In genomic region chr5:99838236-99838775, GRCm38 (mm10) we compare ENCODE assay signal across 23 mouse cellular contexts.
"Had no signal": no experiment of that assay in that cellular context is flagged by ENCODE, and none has a peak within 500 bp of the region (broad histone marks: within the 10 kb centered on the region; RNA-seq: fewer than 3 reads in every experiment).

No protein-coding gene starts in this region.

- H3K27me3 ChIP-seq: heart, embryonic 12.5 days; hindbrain, embryonic 15.5 days; kidney, embryonic 15.5 days; limb, embryonic 13.5 days; limb, embryonic 15.5 days; liver, embryonic 12.5 days had no signal

- H3K4me2 ChIP-seq: heart, embryonic 12.5 days; hindbrain, embryonic 15.5 days; kidney, embryonic 15.5 days; limb, embryonic 13.5 days; limb, embryonic 15.5 days; liver, embryonic 12.5 days had no signal

- H3K4me3 ChIP-seq: heart, embryonic 12.5 days; hindbrain, embryonic 15.5 days; kidney, embryonic 15.5 days; limb, embryonic 13.5 days; limb, embryonic 15.5 days; liver, embryonic 12.5 days had no signal

- ATAC-seq: forebrain, postnatal 0 days; hindbrain, postnatal 0 days; intestine, embryonic 16.5 days; liver, embryonic 12.5 days had no signal

- H3K36me3 ChIP-seq: heart, embryonic 12.5 days; hindbrain, embryonic 15.5 days; kidney, embryonic 15.5 days; limb, embryonic 13.5 days; limb, embryonic 15.5 days; liver, embryonic 12.5 days had no signal

- H3K9me3 ChIP-seq: heart, embryonic 12.5 days; hindbrain, embryonic 15.5 days; kidney, embryonic 15.5 days; limb, embryonic 13.5 days; limb, embryonic 15.5 days; liver, embryonic 12.5 days had no signal

- DNase-seq: forebrain, postnatal 0 days; gastrocnemius, postnatal 14 days; gastrocnemius, postnatal 36 days; heart, adult 18-20 months; heart, postnatal 10 days; kidney, adult 11 months; kidney, adult 2 months; kidney, adult 9 months; kidney, postnatal 14 days; kidney, postnatal 36 days; layer of hippocampus, adult 9-11 months; layer of hippocampus, postnatal 36 days; left cerebral cortex, postnatal 4 days had no signal

- H3K9ac ChIP-seq: forebrain, postnatal 0 days; heart, embryonic 12.5 days; hindbrain, embryonic 15.5 days; kidney, embryonic 15.5 days; limb, embryonic 13.5 days; limb, embryonic 15.5 days; liver, embryonic 12.5 days; liver, embryonic 14.5 days had no signal

- H3K27ac ChIP-seq: hindbrain, embryonic 15.5 days; hindbrain, postnatal 0 days; kidney, embryonic 15.5 days; kidney, postnatal 0 days; limb, embryonic 13.5 days; limb, embryonic 15.5 days; liver, embryonic 12.5 days; liver, embryonic 14.5 days had no signal

- H3K4me1 ChIP-seq: heart, embryonic 12.5 days; kidney, embryonic 15.5 days; limb, embryonic 13.5 days; limb, embryonic 15.5 days; liver, embryonic 12.5 days had no signal
